Mouse (Mus musculus): ENCODE measurements around the gene Gabrb2.

Gene Gabrb2

DNA sequence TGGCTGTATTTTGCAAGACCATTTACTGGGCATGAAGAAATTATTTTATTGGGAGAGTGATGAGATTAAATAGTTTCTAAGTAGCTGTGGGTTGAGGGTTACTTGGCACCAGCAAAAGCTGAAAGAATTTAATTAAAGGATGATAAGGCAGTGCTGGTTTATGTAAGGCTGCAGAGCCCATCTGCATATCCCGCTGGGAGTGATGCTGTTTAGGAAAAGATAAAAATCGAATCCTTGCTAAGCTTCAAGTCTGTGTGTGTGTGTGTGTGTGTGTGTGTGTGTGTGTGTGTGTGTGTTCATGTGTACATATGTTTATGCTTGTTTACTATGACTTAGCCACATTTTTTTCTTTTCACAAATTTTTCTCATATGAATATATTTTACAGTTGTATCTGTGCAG lies 113.0 kb downstream of the Gabrb2 start:
- no peak for DNase-seq (ENCODE audit: low spot score in 2 of 2)

DNA sequence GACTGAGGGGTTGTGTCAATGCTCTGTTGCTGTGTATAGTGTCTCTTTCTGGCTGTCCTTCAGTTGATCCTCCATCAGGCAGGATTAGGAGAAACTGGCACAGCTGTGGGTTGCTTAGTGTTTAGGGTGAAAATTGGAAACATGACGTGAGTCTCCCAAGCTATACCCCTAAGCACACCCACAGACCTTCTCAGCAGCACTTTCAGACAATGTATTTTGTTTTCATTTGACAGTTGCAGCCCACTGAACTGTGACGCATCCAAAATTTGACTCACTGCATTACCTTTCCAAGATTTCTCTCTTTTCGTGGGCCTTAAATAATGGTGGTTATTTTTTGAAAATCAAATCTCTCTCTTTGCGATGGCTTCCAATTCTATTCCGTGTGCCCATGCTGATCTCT lies 115.7 kb downstream of the Gabrb2 start:
- no peak for DNase-seq (ENCODE audit: low spot score in 2 of 2)

DNA sequence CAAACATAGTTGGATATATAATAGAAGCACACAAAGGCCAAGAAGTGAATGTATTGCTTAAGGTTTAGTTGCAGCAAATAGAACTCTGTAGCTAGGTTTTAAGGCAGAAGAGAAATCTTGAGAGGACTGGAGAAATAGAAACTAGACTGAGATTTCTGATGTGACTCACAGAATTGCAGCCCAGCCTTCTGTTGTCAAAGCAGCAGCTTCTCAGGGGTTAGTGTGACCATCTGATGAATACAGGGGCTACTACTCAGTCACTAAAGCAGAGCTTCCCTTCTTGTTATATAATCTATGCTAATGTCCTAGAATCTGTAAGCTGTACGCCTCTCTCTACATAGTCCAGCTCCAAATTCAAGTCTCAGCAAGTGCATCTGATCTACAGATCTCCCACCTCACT lies 116.3 kb downstream of the Gabrb2 start:
- no peak for DNase-seq (ENCODE audit: low spot score in 2 of 2)

DNA sequence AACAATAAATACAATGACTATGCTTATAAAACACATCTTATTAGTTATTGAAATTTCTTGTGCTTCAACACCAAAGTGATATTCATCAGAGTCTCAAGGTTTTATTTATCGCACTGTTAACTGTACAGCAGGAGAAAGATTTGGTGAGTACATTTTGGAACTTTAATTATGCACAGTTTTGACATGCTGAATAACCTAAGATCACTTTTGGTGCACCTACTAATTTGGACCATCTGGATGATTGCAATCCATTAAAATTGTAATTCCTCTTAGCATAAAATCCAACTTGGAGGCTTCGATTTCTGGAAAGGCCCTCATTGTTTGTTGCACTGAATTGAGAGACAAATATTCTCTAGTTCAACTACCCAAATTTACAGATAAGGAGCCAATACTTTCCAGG lies 123.3 kb downstream of the Gabrb2 start:
- no peak for DNase-seq (ENCODE audit: low spot score in 2 of 2)

DNA sequence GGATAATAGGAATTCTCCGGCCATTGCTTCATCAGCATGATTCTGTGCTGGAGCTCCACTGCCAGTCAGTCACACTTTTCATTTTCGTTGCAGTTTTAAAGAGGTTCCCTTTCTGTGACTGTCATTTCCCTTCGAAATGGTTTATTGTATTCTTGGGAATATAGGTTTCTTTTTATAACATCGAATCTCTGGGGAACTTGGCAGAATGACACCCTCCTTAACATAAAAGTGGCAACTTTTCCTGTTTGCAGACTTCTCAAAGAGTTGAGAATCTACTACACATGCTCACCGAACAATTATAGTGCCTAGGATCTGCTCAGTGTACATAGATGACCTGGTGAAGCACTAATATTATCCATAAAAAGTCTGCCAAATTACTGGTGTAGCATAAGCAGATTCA lies 146.5 kb downstream of the Gabrb2 start:
- no peak for DNase-seq (ENCODE audit: low spot score in 2 of 2)

DNA sequence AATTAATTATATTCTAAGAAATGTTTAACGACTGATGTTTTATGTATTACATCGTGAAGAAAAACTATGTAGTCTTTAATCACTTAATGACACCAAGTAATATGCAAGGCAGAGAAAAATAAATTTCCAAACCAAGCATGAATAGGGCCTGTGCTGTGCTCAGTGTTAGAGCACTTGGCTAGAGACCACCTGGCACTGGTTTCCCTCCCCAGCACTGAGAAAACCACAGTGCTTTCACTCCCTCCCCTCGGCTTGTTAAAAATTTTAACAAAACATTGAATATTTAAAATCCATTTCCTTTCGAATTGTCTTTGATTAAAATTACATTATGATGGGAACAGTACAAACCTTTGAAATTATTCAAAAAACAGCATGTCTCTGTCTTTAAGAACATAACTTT lies 151.9 kb downstream of the Gabrb2 start:
- DNase-seq (ENCODE audit: low spot score in 2 of 2): no peak

DNA sequence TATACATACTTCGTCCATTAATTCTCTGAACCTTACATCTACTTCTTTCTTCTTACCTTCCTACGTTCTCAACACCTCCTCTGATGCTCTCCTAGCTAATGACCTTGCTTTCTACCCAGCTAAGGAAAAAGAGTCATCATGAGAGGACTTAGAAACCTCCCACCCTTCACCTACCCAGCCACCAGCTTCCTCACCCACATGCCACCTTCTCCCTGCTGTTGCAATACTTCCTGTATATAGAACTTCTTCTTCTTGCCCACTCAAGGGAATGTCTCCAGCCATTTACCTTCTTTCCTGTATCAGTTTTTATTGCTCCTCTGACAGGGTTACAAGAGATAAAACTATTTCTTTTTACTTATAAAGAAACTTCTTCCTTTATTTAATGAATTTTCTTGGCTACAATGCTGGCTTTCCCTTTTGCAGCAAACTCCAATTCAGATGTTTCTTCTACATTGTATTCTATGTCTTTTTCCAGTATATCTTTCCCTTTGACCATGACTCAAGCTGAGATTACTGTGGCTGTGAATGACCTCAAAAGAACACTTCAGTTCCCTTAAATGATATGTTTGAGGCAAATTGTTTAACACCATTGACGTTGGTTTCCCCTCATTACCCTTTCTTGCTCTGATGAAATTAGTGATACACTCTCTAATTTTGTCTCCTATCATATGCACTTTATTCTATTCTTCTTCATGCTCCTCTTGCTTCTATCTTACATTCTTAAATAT lies 155.8 kb downstream of the Gabrb2 start:
- no peak for DNase-seq (ENCODE audit: low spot score in 2 of 2)

DNA sequence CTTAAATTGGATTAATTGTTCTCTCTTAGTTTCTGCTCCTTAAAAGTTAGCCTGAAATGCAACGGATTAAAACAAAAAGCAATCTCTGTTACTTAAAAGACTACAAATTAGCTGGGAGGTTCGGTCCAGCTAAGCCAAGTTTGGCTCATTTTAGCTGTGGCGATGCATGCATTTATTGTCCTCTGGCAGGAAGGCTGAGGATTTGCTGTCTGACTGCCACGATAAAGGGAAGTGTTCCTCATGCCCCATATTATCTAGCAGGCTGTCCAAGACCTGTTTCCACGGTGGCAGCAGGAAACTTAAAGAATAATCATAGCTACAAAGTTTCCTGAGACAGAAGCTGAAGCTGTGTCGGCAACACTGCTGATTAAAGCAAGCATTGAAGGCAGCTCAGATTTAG lies 160.2 kb downstream of the Gabrb2 start:
- DNase-seq (ENCODE audit: low spot score in 2 of 2): no peak

DNA sequence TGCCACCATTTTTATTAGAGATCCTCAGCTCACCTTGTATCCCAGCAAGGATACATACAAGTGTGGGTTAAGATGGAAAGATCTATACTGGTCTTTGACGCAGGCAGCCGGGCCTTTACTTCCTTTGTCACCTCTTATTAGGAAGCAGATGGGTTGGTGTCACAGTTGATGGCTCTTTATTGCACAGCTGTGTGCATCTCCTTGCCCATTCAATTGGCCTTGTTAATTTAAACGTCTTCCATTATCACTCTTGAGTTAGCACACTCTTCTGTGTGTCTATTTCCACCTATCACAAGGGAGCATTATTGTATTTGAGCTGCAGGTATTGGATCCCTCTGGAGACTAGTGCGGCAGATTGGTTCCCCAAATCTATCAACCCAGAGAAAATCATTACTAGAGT lies 161.6 kb downstream of the Gabrb2 start:
- no peak for DNase-seq (ENCODE audit: low spot score in 2 of 2)

DNA sequence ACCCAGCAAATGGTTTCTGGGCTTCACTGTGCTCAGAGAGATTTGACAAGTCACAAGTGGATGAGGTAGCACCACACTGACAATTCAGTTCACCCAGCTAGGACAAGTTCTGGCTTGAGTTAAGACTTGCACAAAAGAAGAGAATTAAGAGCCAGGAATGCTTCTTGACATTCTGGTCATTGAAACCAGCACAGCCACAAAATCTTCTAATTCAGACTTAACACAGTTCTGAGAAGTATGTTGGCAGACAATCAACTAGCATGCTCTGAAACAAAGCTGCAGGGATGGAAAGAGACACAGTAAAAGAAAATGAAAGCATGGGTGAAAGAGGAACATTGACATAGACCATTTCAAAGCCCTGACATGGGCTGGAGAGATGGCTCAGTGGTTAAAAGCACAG lies 162.2 kb downstream of the Gabrb2 start:
- no peak for DNase-seq (ENCODE audit: low spot score in 2 of 2)

DNA sequence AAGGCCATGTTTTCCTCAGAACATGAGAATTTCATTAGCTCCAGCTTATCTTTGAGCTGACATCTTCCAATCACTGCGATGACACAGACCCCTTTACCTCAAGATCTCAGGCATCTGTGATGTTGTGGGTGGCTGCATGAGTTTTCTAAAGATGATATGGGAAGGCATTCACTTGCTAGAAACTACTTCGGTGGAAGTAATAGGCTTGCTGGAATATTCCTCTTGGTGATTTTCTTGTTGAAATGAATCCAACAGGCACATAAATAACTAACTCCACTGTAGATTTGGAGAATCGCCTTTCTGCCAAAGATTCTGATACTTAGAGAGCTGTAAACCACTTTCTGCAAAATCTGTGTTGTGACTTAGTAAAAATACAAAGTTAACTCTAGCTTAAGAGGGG lies 172.9 kb downstream of the Gabrb2 start:
- no peak for DNase-seq (ENCODE audit: low spot score in 2 of 2)

DNA sequence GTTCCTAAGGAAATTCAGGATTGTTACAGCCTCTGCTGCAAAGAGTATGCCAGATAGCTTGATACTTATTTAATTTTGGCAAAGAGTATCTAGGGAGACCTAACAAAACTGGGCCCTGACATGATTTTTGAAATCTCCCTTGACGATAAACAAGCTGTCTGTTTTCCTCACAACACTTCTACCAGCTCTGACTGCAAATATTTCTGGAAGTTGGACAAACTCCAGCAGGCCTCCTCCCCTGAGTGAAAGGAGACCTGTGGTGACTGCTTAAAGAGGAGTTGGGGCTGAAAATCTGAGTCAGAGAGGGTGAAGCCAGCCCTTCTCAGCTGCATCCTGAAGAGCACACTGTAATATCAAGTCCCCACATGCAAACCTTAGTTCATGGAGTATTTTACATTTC lies 186.7 kb downstream of the Gabrb2 start:
- DNase-seq (ENCODE audit: low spot score in 2 of 2): peak in 1 of 2 experiments; percentile 18

DNA sequence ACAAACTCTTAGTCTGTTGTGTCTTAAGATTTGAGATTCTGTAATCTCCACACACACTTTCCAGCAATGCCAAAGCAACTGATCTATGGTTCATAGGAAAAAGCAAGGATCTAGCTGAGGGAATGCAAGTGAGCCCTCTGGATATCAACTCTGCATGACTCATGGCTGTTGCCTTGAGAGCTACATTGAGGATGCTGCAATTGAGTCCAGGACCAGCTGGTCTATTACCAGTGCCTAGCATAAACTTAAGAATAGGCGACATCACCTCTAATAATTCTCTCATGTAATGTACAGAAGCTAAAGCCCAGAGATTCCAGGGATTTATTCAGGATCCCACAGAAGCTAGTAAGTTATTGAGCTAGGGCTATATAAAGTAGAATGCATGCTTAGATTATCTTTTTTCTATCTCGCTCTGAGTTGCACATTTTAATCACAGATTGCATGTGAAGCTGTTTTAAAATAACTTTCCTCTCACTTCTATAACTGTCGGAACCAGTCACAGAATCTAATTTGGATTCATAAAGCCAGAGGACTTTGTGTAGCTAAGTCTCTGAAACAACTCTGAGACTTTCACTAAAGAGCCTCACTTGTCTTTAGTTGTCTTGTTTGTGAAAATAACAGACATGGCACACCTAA lies 189.7 kb downstream of the Gabrb2 start:
- DNase-seq (ENCODE audit: low spot score in 2 of 2): no peak

DNA sequence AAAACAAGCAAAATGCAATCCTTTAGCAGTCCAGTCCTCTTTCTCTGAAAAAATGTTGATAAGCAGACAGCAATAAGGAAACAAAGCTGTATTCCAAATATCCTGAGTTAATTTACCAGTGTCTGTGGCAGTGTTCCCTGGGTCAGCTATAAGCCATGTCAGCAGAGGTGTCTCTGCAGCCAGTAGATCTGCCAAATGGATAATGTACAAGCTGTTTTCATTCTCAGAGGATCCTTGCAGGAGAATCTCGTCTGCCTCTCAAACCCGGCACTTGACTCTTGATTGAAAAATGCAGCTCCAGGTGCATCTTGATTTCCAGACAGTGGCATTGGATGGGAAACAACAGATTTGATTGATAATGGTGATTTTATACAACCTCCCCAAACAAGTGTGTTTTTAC lies 198.6 kb downstream of the Gabrb2 start:
- DNase-seq (ENCODE audit: low spot score in 2 of 2): no peak

DNA sequence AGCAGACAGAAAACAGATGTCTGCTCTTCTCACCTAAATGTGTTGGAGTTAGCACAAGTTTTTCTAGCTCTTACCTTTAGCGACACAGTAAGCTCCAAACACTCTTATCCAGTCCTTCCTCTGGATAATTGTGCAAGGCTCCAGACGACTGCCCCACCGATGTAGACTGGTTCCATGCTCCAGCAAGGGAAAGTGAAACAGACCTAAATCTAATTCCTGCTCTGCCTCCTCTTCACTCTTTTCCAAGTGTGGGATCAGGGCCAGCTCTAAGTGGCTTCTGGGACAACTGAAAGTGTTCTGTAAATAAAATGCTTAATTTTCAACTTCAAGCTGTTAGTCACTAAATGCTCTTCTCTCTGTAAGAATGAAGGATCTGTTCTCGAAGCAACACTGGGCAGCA lies 201.6 kb downstream of the Gabrb2 start:
- DNase-seq (ENCODE audit: low spot score in 2 of 2): peak in 1 of 2 experiments; percentile 14

DNA sequence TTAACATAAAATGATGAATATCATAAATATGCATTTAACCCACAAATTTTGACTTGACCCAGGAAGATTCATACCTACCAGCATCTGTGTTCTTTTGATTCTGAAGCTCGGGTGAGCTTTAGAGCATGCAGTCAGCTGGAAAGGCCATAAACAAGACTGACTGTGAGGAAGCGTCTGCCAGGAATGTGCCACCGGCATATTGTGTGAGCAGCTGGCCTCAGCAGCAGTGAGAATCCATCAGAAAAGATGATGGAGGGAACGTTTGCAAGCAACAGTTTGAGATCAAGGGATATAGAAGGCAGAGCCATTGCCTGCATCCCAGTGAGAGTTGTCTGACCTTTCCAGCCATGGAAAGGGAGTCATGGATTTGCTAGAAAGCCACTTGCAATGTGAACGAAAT lies 230.6 kb downstream of the Gabrb2 start:
- no peak for DNase-seq (ENCODE audit: low spot score in 2 of 2)

DNA sequence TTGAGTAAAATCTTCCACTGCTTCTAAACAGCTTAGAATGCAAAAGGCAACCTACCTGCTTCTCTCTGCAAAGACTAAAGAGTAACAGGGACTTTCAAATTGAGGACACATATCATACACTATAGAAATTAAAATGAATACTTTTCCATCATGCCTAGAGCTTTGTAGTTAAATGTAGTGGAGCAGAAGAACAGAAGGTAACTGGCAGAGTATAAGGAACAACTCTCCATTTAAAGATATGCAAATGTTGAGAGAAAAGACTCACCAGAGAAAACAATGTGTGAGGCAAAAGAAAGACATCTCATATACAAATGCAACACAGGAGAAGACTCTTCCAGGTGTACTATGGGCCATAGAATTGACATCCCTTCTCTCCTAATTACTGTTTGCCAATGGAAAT lies 232.0 kb downstream of the Gabrb2 start:
- no peak for DNase-seq (ENCODE audit: low spot score in 2 of 2)

DNA sequence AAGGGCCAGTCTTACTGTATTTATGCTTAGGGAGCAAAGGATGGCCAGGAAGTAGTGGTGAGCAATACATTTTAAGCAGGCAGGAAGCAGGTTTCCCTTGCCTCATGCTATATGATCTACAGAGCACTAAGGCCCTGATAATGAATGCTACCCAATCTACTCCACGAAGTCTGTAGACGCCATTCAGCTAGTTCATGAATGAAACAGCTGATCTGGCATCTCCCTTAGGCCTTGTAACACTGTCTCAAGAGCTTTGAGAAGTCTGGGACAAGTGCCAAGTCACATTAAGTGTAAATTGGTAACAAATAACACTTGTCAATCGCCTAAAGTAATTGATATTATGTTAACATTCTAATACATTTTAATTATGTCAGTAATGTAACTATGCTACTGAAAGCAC lies 234.6 kb downstream of the Gabrb2 start:
- DNase-seq (ENCODE audit: low spot score in 2 of 2): no peak

DNA sequence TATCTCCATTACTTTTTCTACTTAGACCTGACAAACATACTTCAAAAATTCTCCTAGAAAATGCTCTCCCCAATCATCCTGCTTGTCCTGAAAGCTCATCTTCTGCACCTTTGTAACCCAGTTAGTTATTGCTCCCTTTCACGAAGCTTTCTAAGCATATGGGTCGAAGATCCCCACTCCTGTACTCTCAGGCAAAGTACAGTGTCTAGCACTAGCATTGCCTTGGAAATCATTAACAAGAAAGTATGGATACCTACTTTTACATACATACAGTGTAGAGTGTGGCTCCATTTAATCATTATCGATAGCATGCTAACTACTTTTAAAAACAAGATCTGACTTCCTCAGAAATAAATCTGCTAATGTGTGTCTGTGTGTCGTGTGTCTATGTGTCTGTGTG lies 249.1 kb downstream of the Gabrb2 start:
- DNase-seq (ENCODE audit: low spot score in 2 of 2): no peak
